Mouse (Mus musculus) cerebellum, adult 11-12 months (tissue): ENCODE results near the gene Dlgap1.

Experiments used
- DNase-seq: peaks from one replicate; pipeline ENCODE4 v3.0.0; 2022

Gene Dlgap1

GRCm38 (mm10) chr17:70643211-70643610, 674.3 kb downstream of the Dlgap1 start:
- DNase-seq = no peak

- DNase-seq = no peak
Observed at GRCm38 (mm10) chr17:70646641-70647040, 677.8 kb downstream of the Dlgap1 start.

GRCm38 (mm10) chr17:70661382-70661781, 692.5 kb downstream of the Dlgap1 start:
- DNase-seq = no peak

- no peak for DNase-seq
Observed at GRCm38 (mm10) chr17:70663992-70664391, 695.1 kb downstream of the Dlgap1 start.

GRCm38 (mm10) chr17:70664484-70665040, 695.7 kb downstream of the Dlgap1 start:
- no peak for DNase-seq

- DNase-seq = no peak
Observed at GRCm38 (mm10) chr17:70673985-70674384, 705.1 kb downstream of the Dlgap1 start.

- DNase-seq = no peak
Observed at GRCm38 (mm10) chr17:70676522-70676921, 707.6 kb downstream of the Dlgap1 start.

- peak; percentile 70 for DNase-seq
Observed at GRCm38 (mm10) chr17:70683561-70684167, 714.8 kb downstream of the Dlgap1 start.

GRCm38 (mm10) chr17:70690174-70690573, 721.3 kb downstream of the Dlgap1 start:
- no peak for DNase-seq

GRCm38 (mm10) chr17:70690598-70690997, 721.7 kb downstream of the Dlgap1 start:
- DNase-seq = no peak

GRCm38 (mm10) chr17:70706976-70707818, 738.3 kb downstream of the Dlgap1 start:
- peak; percentile 68 for DNase-seq

GRCm38 (mm10) chr17:70707819-70708140, 738.9 kb downstream of the Dlgap1 start:
- DNase-seq = no peak

- no peak for DNase-seq
Observed at GRCm38 (mm10) chr17:70709545-70709944, 740.7 kb downstream of the Dlgap1 start.

GRCm38 (mm10) chr17:70713470-70713869, 744.6 kb downstream of the Dlgap1 start:
- DNase-seq = no peak

- no peak for DNase-seq
Observed at GRCm38 (mm10) chr17:70719684-70720324, 750.9 kb downstream of the Dlgap1 start.

GRCm38 (mm10) chr17:70720766-70721165, 751.9 kb downstream of the Dlgap1 start:
- no peak for DNase-seq

- DNase-seq = no peak
Observed at GRCm38 (mm10) chr17:70722146-70722545, 753.3 kb downstream of the Dlgap1 start.

GRCm38 (mm10) chr17:70728719-70729281, 759.9 kb downstream of the Dlgap1 start:
- no peak for DNase-seq

GRCm38 (mm10) chr17:70734728-70735127, 765.9 kb downstream of the Dlgap1 start:
- DNase-seq = no peak

GRCm38 (mm10) chr17:70735396-70735795, 766.5 kb downstream of the Dlgap1 start:
- no peak for DNase-seq

- no peak for DNase-seq
Observed at GRCm38 (mm10) chr17:70737424-70737823, 768.6 kb downstream of the Dlgap1 start.

- peak; percentile 31 for DNase-seq
Observed at GRCm38 (mm10) chr17:70738168-70738854, 769.4 kb downstream of the Dlgap1 start.

GRCm38 (mm10) chr17:70739346-70739745, 770.5 kb downstream of the Dlgap1 start:
- DNase-seq = no peak
